Mouse (Mus musculus) MEL (cell line): Measurements from ENCODE around the gene Asb8.

ENCODE experiments used
- CTCF ChIP-seq, 3 experiments: IDR thresholded peaks in 2 of 3; conservative IDR thresholded peaks in 1 of 3; 2 replicates each; pipeline ENCODE4 v1.5.1; 2011 to 2012; ENCODE audit warnings: low read length in 3 of 3, low read depth in 2 of 3, mild to moderate bottlenecking in 2 of 3, improper control_type of control experiment in 1 of 3, inconsistent platforms in 1 of 3, mixed read lengths in 1 of 3, moderate library complexity in 1 of 3; ENCODE audit not compliant: control insufficient read depth in 1 of 3, insufficient read depth in 1 of 3, poor library complexity in 1 of 3, severe bottlenecking in 1 of 3
- ETS1 ChIP-seq: IDR thresholded peaks from 2 replicates; pipeline ENCODE4 v1.6.1; 2012; ENCODE audit warnings: low read depth, mild to moderate bottlenecking, inconsistent platforms, low read length, improper control_type of control experiment, moderate library complexity
- GATA1 ChIP-seq: IDR thresholded peaks from 2 replicates; pipeline ENCODE4 v1.6.1; 2011; ENCODE audit warnings: low read depth, low read length, improper control_type of control experiment

- TF ChIP-seq GATA1 (no peak), CTCF (IDR thresholded peaks at IDR 0.05 in 2 of 3, conservative IDR thresholded peaks at IDR 0.05 in 1 of 3; ENCODE audit: control insufficient read depth in 1 of 3, insufficient read depth in 1 of 3, low read depth in 2 of 3, low read length in 3 of 3, poor library complexity in 1 of 3, severe bottlenecking in 1 of 3) (no peak), ETS1 (no peak)
Observed at GRCm38 (mm10) chr15:98098519-98098918, 66.9 kb downstream of the Asb8 start.
